Mouse (Mus musculus) left cerebral cortex, adult 2 months (tissue): ENCODE data around the gene Gcgr. TPM values are rescaled to one million over a fixed set of nuclear protein-coding genes. Genes with fewer than 3 reads are reported as not detected.

Experiments
- DNase-seq, 2 experiments: peaks; one replicate each; pipeline ENCODE4 v3.0.0; 2021 to 2022; ENCODE audit warnings: low spot score in 2 of 2, mixed read lengths in 1 of 2; ENCODE audit errors: extremely low spot score in 1 of 2
- H3K27ac ChIP-seq: fragments of 200-600 bp; 2 replicates; pipeline ENCODE4 v1.8.1; 2022
- H3K4me3 ChIP-seq: fragments of 200-600 bp; 2 replicates; pipeline ENCODE4 v1.8.1; 2022
- CTCF ChIP-seq: fragments of 200-600 bp; IDR thresholded peaks from 2 replicates; pipeline ENCODE4 v1.8.1; 2022; ENCODE audit warnings: antibody characterized with exemption, mild to moderate bottlenecking, moderate library complexity
- intact Hi-C: fragments of 180-260 bp; cut with DNase I; formaldehyde crosslinking; loops from one replicate; pipeline ENCODE4 v1.15.1; 2025
- total RNA-seq, 2 experiments: library from RNA; stranded (reverse); gene quantifications; 2 replicates each; pipeline ENCODE4 v1.2.3; 2021

The Gcgr gene
- total RNA-seq, 2 experiments from 2014 or later, result not detected

GRCm38 (mm10) chr11:120575940-120576339, 45.4 kb downstream of the Gcgr start:
- intact Hi-C loops, result loop anchor here (2.0 kb wide), 1 partner anchor 91 kb away; the partner anchor contains the start of gene Mrpl12
- H3K4me3 ChIP-seq, result no peak overlapping the region
- no peak for DNase-seq
- H3K27ac ChIP-seq, result no peak overlapping the region
- TF ChIP-seq CTCF, result no peak

- intact Hi-C loops, result loop anchor here (2.0 kb wide), 1 partner anchor 92 kb away; the partner anchor contains the start of gene Mrpl12
- TF ChIP-seq CTCF, result no peak
- Histone ChIP-seq H3K4me3 (no peak overlapping the region), H3K27ac (no peak overlapping the region)
- no peak for DNase-seq
These were observed 46.0 kb downstream of the Gcgr start for GRCm38 (mm10) chr11:120576365-120576981.

- no peak for DNase-seq
- no peak overlapping the region for H3K4me3 ChIP-seq
- peak; percentile 57 for TF ChIP-seq CTCF
- intact Hi-C loops, result loop anchor here (2.0 kb wide), 1 partner anchor 93 kb away; the partner anchor contains the start of gene Mrpl12
- no peak overlapping the region for H3K27ac ChIP-seq
These were observed 46.9 kb downstream of the Gcgr start for GRCm38 (mm10) chr11:120577211-120578023.

- H3K4me3 ChIP-seq, result no peak overlapping the region
- TF ChIP-seq CTCF, result no peak
- intact Hi-C loops, result no loop called here
These were observed 47.7 kb downstream of the Gcgr start for GRCm38 (mm10) chr11:120578024-120578693.

GRCm38 (mm10) chr11:120578694-120579243, 48.3 kb downstream of the Gcgr start:
- H3K4me3 ChIP-seq, result no peak overlapping the region
- no peak for DNase-seq
- intact Hi-C loops, result no loop called here
- H3K27ac ChIP-seq, result no peak overlapping the region
- TF ChIP-seq CTCF, result no peak

More at GRCm38 (mm10) chr11:120578024-120578693, 47.7 kb downstream of the Gcgr start:
- no peak for DNase-seq
- H3K27ac ChIP-seq, result no peak overlapping the region

DNA sequence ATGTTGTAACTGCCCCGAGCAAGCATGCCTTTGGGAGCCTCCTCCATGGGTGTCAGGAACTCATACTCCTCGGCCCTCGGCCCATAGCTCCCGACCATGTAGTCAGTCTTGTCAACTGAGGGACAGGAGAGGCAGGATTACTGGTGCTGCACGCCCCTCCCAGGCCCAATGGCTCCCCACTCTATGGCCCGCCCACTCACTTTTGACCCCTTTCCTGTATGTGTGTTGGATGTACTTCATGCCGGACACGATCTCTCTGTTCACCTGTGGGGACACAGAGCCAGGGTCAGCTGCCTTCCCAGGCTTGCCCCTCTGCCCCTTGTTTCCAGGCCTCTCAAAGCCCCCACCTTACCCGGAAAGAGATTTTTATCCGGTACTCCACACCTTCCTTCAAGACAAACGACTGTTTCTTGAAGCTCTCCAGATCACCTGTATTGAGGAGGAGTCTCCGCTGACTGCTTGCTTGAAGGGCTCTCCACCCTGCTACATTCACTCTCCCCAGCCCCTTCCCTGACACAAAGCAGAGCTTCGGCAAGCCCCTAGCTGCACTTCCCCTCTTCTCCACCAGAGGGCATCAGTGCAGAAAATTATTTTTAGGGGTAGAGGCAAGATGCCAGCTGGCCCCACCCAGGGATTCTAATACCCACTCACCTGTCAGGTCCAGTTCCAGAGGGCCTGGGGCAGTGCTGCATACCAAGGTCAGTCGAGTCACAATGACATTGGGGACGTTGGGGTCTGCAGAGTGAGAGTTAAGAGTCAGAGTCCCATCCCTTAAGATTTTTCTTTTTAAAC, 49.0 kb downstream of the Gcgr start:
- DNase-seq, result peak; percentile 76 to 81
- Histone ChIP-seq H3K4me3 (peak overlapping the region; percentile 67), H3K27ac (peak overlapping the region; percentile 91)
- intact Hi-C loops, result loop anchor here (2.0 kb wide), 1 partner anchor 63 kb away; no protein-coding TSS in a partner anchor
- peak; percentile 99 for TF ChIP-seq CTCF

GRCm38 (mm10) chr11:120580190-120580589, 49.7 kb downstream of the Gcgr start:
- TF ChIP-seq CTCF, result no peak
- peak overlapping the region; percentile 91 for H3K27ac ChIP-seq
- peak overlapping the region; percentile 67 for H3K4me3 ChIP-seq
- DNase-seq, result no peak
- intact Hi-C loops, result loop anchor here (2.0 kb wide), 1 partner anchor 63 kb away; no protein-coding TSS in a partner anchor

DNA sequence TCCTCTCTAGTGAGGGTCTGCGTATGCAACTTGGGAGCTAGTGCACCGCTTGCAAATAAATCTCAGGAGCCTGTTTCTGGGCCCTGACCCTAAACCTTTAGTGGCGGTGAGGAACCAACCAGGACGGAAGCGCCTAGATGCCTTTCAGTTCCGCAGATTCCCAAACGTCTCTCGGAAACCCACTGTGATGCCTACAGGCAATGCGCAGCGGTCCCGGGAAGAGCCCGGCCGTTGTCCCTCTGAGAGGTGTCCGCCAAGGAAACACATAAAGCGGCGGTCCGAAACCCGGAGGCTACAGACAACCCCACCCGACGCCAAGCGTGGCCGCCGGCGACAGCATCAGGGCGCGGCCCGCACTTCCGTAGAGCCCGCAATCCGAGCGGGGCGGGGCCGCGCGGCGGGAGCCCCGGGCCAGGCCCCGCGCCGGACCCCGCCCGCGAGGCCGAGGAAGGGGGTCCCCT, 50.4 kb downstream of the Gcgr start:
- intact Hi-C loops, result loop anchor here (2.0 kb wide), 1 partner anchor 64 kb away; no protein-coding TSS in a partner anchor
- peak; percentile 45 to 47 for DNase-seq
- H3K4me3 ChIP-seq, result peak overlapping the region; percentile 67

GRCm38 (mm10) chr11:120581490-120582267, 51.2 kb downstream of the Gcgr start, which contains the start of gene Arhgdia:
Gene Arhgdia (minus strand): TSS chr11:120581624.
- Histone ChIP-seq H3K4me3 (peak within 1 kb of the TSS; percentile 67), H3K27ac (peak within 1 kb of the TSS; percentile 96)
- intact Hi-C loops, result loop anchor here (2.0 kb wide), 1 partner anchor 65 kb away; no protein-coding TSS in a partner anchor
- DNase-seq, result peak; percentile 91 to 93
- TF ChIP-seq CTCF, result peak; percentile 66

More for the DNA sequence above, 50.4 kb downstream of the Gcgr start:
- TF ChIP-seq CTCF, result no peak
- peak overlapping the region; percentile 91 for H3K27ac ChIP-seq
